In genomic region chr11:117354107-117354506, GRCm38 (mm10) we compare ENCODE assay signal across 13 mouse cellular contexts.
DNase-seq lines count a peak whose midpoint lies in the region; ATAC-seq and TF ChIP-seq lines count a peak whose summit lies in the region.
"Had no signal": no experiment of that assay in that cellular context is flagged by ENCODE, and none has a peak within 500 bp of the region (broad histone marks: within the 10 kb centered on the region; RNA-seq: fewer than 3 reads in every experiment).

No protein-coding gene starts in this region.

- DNase-seq in liver, adult 2 months (ENCODE audit: extremely low read depth, low read depth, low spot score): no peak
- no peak for DNase-seq in liver
- DNase-seq in heart, postnatal 0 days (ENCODE audit: low spot score): no peak
- DNase-seq in kidney, postnatal 4 days: peak; percentile 80 to 85
- DNase-seq in right cerebral cortex, postnatal 4 days: no peak
- DNase-seq in cerebellum, postnatal 36 days: no peak

- H3K4me1 ChIP-seq in liver, adult 2 months (ENCODE audit: control insufficient read depth, insufficient read depth, low read length): no peaks in the 10 kb centered on the region
- H3K4me1 ChIP-seq in embryonic facial prominence, embryonic 13.5 days: peaks cover 29% of the 10 kb centered on the region
- 0 out of 2 replicates have a peak, but pooled peaks cover 8% of the 10 kb centered on the region for H3K4me1 ChIP-seq in heart, postnatal 0 days (ENCODE audit: control insufficient read depth, insufficient read depth)
- H3K4me1 ChIP-seq in forebrain, embryonic 15.5 days: peaks cover 11% of the 10 kb centered on the region

- peaks cover 25% of the 10 kb centered on the region for H3K36me3 ChIP-seq in liver, adult 2 months (ENCODE audit: control insufficient read depth, insufficient read depth, low read length)
- peaks cover 79% of the 10 kb centered on the region for H3K36me3 ChIP-seq in embryonic facial prominence, embryonic 13.5 days
- H3K36me3 ChIP-seq in heart, postnatal 0 days (replicated peaks; ENCODE audit: control insufficient read depth, insufficient read depth, low read length): peaks cover 53% of the 10 kb centered on the region
- peaks cover 56% of the 10 kb centered on the region for H3K36me3 ChIP-seq in forebrain, embryonic 15.5 days

- H3K27ac ChIP-seq in liver, adult 2 months (replicated peaks; ENCODE audit: insufficient read depth, low read depth, low read length): 0 out of 2 replicates have a peak overlapping the region, but pooled peaks have one; percentile 11
- peak overlapping the region; percentile 16; the same call in 1 of the 2 replicates for H3K27ac ChIP-seq in embryonic facial prominence, embryonic 13.5 days
- peak overlapping the region; percentile 54 for H3K27ac ChIP-seq in heart, postnatal 0 days (ENCODE audit: low read depth)
- no peak overlapping the region for H3K27ac ChIP-seq in forebrain, embryonic 15.5 days (replicated peaks)
- H3K27ac ChIP-seq: forebrain, embryonic 13.5 days; layer of hippocampus, adult 2 months; midbrain, embryonic 12.5 days; stomach, postnatal 0 days had no signal

- H3K4me2 ChIP-seq in embryonic facial prominence, embryonic 13.5 days: no peak overlapping the region
- H3K4me2 ChIP-seq in heart, postnatal 0 days (ENCODE audit: low read depth, low read length): no peak overlapping the region
- no peak overlapping the region for H3K4me2 ChIP-seq in forebrain, embryonic 15.5 days (replicated peaks)
- H3K4me2 ChIP-seq: forebrain, embryonic 13.5 days; midbrain, embryonic 12.5 days had no signal

- no peak for TF ChIP-seq CTCF in liver, adult 2 months (IDR thresholded peaks at IDR 0.05; ENCODE audit: low read depth, low read length)
- no peak for TF ChIP-seq CTCF in heart, postnatal 0 days (IDR thresholded peaks at IDR 0.05; ENCODE audit: low read depth)

- no peaks in the 10 kb centered on the region for H3K9me3 ChIP-seq in embryonic facial prominence, embryonic 13.5 days
- no peaks in the 10 kb centered on the region for H3K9me3 ChIP-seq in heart, postnatal 0 days (replicated peaks; ENCODE audit: control insufficient read depth, low read length)
- no peaks in the 10 kb centered on the region for H3K9me3 ChIP-seq in forebrain, embryonic 15.5 days
- H3K9me3 ChIP-seq: forebrain, embryonic 13.5 days; midbrain, embryonic 12.5 days had no signal

- WGBS in liver, adult 2 months: 76% methylated on average over 4 of the region's 4 CpGs
- WGBS in embryonic facial prominence, embryonic 13.5 days: 89% methylated on average over 4 of the region's 4 CpGs
- 88% methylated on average over 4 of the region's 4 CpGs for WGBS in heart, postnatal 0 days
- 93% methylated on average over 4 of the region's 4 CpGs for WGBS in forebrain, embryonic 15.5 days

- peaks cover 4% of the 10 kb centered on the region; the same call in 1 of the 2 replicates for H3K79me2 ChIP-seq in liver, adult 2 months (ENCODE audit: control insufficient read depth, insufficient read depth, low read length)

- H3K9ac ChIP-seq in liver, adult 2 months (ENCODE audit: low read depth, low read length): no peak overlapping the region
- H3K9ac ChIP-seq in embryonic facial prominence, embryonic 13.5 days: no peak overlapping the region
- no peak overlapping the region for H3K9ac ChIP-seq in heart, postnatal 0 days (replicated peaks; ENCODE audit: low read depth, low read length)
- no peak overlapping the region for H3K9ac ChIP-seq in forebrain, embryonic 15.5 days (replicated peaks)
- H3K9ac ChIP-seq: forebrain, embryonic 13.5 days; midbrain, embryonic 12.5 days had no signal

- no peaks in the 10 kb centered on the region for H3K27me3 ChIP-seq in liver, adult 2 months (ENCODE audit: control insufficient read depth, insufficient read depth, low read length)
- H3K27me3 ChIP-seq in embryonic facial prominence, embryonic 13.5 days: no peaks in the 10 kb centered on the region
- H3K27me3 ChIP-seq in heart, postnatal 0 days (ENCODE audit: control insufficient read depth, insufficient read depth, low read length): no peaks in the 10 kb centered on the region
- H3K27me3 ChIP-seq in forebrain, embryonic 15.5 days: no peaks in the 10 kb centered on the region
- H3K27me3 ChIP-seq: forebrain, embryonic 13.5 days; midbrain, embryonic 12.5 days had no signal

- no peak for TF ChIP-seq POLR2A in liver, adult 2 months (IDR thresholded peaks at IDR 0.05; ENCODE audit: extremely low read depth, insufficient read depth, low read length)

- no peak overlapping the region for H3K4me3 ChIP-seq in liver, adult 2 months (ENCODE audit: insufficient read depth, low read depth, low read length)
- no peak overlapping the region for H3K4me3 ChIP-seq in embryonic facial prominence, embryonic 13.5 days
- no peak overlapping the region for H3K4me3 ChIP-seq in heart, postnatal 0 days (ENCODE audit: low read depth, low read length)
- H3K4me3 ChIP-seq in forebrain, embryonic 15.5 days: no peak overlapping the region
- H3K4me3 ChIP-seq: forebrain, embryonic 13.5 days; layer of hippocampus, adult 2 months; midbrain, embryonic 12.5 days had no signal

- ATAC-seq in embryonic facial prominence, embryonic 13.5 days (ENCODE audit: insufficient number of reproducible peaks, insufficient read depth, low FRiP score, low TSS enrichment, low read depth): no peak
- ATAC-seq in heart, postnatal 0 days (ENCODE audit: insufficient read depth, low read depth): peak; percentile 52
- ATAC-seq in forebrain, embryonic 15.5 days (replicated peaks): no peak
- ATAC-seq: activated CD4-positive, CD25-positive, alpha-beta regulatory T cell, adult 4 months; forebrain, embryonic 13.5 days had no signal

- no peak for TF ChIP-seq EP300 in heart, postnatal 0 days (IDR thresholded peaks at IDR 0.05; ENCODE audit: low read depth)

Comparison
In these comparisons a context has a peak if more than half of its experiments do, and no peak if none do; other contexts are left out.
1. DNase-seq: peak in kidney, postnatal 4 days (2 of 2); none in liver, adult 2 months (single experiment), liver (single experiment), heart, postnatal 0 days (single experiment), right cerebral cortex, postnatal 4 days (single experiment) and cerebellum, postnatal 36 days (0 of 2).